Mouse (Mus musculus) layer of hippocampus, postnatal 14 days (tissue): ENCODE measurements around the gene Lbr. TPM values are rescaled to one million over a fixed set of nuclear protein-coding genes. Genes with fewer than 3 reads are reported as not detected.

ENCODE experiments used
- DNase-seq, 2 experiments: peaks; one replicate each; pipeline ENCODE4 v3.0.0; 2021 to 2022; ENCODE audit warnings: low spot score in 2 of 2, mixed read lengths in 1 of 2
- long read RNA-seq, 2 experiments: library from polyadenylated mRNA; stranded (forward); transcript quantifications; one replicate each; pipeline ENCODE4 v2.0.0; 2021
- total RNA-seq, 2 experiments: library from RNA; stranded (reverse); gene quantifications; 2 replicates each; pipeline ENCODE4 v1.2.3; 2021

The Lbr gene
- 10 to 100 TPM; 14.1 to 18.9 TPM for total RNA-seq
- long read RNA-seq, experiment 1, transcript Lbr-201 (14 exons, 3,510 nt), result major isoform, 6 of 8 reads
- long read RNA-seq, experiment 1, partial matches to known transcripts, result 2 of 8 reads
- long read RNA-seq, experiment 1, other reads (novel, unspliced or antisense), result 0 of 8 reads
- long read RNA-seq, experiment 2, transcript Lbr-201 (14 exons, 3,510 nt), result major isoform, 20 of 21 reads
- long read RNA-seq, experiment 2, partial matches to known transcripts, result 0 of 21 reads
- long read RNA-seq, experiment 2, other reads (novel, unspliced or antisense), result 1 of 21 reads

- DNase-seq, result peak in 1 of 2 experiments; percentile 16
Measured at GRCm38 (mm10) chr1:181842781-181843180, at the start of gene Lbr. Gene Lbr, minus strand, starts transcription at chr1:181843046.

GRCm38 (mm10) chr1:181889670-181890069, 46.8 kb upstream of the Lbr start:
- no peak for DNase-seq

GRCm38 (mm10) chr1:181888801-181889200, 46.0 kb upstream of the Lbr start:
- DNase-seq, result peak; percentile 93 to 96

GRCm38 (mm10) chr1:181881532-181881931, 38.7 kb upstream of the Lbr start:
- DNase-seq, result peak; percentile 36 to 55

GRCm38 (mm10) chr1:181880752-181881325, 38.0 kb upstream of the Lbr start:
- no peak for DNase-seq

- peak in 1 of 2 experiments; percentile 57 for DNase-seq
Measured at GRCm38 (mm10) chr1:181878436-181878835, 35.6 kb upstream of the Lbr start.

- no peak for DNase-seq
Measured at GRCm38 (mm10) chr1:181877088-181877487, 34.2 kb upstream of the Lbr start.

GRCm38 (mm10) chr1:181876656-181877055, 33.8 kb upstream of the Lbr start:
- no peak for DNase-seq

- no peak for DNase-seq
Measured at GRCm38 (mm10) chr1:181873086-181873920, 30.5 kb upstream of the Lbr start.

GRCm38 (mm10) chr1:181872639-181873038, 29.8 kb upstream of the Lbr start:
- no peak for DNase-seq

- DNase-seq, result no peak
Measured at GRCm38 (mm10) chr1:181866429-181867280, 23.8 kb upstream of the Lbr start.

- no peak for DNase-seq
Measured at GRCm38 (mm10) chr1:181865863-181866216, 23.0 kb upstream of the Lbr start.

- no peak for DNase-seq
Measured at GRCm38 (mm10) chr1:181864971-181865862, 22.4 kb upstream of the Lbr start.

GRCm38 (mm10) chr1:181863431-181863830, 20.6 kb upstream of the Lbr start:
- no peak for DNase-seq

GRCm38 (mm10) chr1:181862676-181863374, 20.0 kb upstream of the Lbr start:
- no peak for DNase-seq

- no peak for DNase-seq
Measured at GRCm38 (mm10) chr1:181861181-181861902, 18.5 kb upstream of the Lbr start.

GRCm38 (mm10) chr1:181860659-181861058, 17.8 kb upstream of the Lbr start:
- no peak for DNase-seq

GRCm38 (mm10) chr1:181856329-181856728, 13.5 kb upstream of the Lbr start:
- DNase-seq, result no peak

- DNase-seq, result no peak
Measured at GRCm38 (mm10) chr1:181854829-181855228, 12.0 kb upstream of the Lbr start.
